Mouse (Mus musculus) T-helper 17 cell (primary cell): ENCODE measurements around the gene Nfic.

Experiments
- in situ Hi-C, 2 experiments: fragments of 300-600 bp; cut with MboI, MseI; formaldehyde crosslinking; loops; 1 replicate in 1 of 2; 2 replicates in 1 of 2; pipeline ENCODE4 v1.15.1; 2025; ENCODE audit warnings: high pct_unique_total_duplicates in 2 of 2

The Nfic gene

DNA sequence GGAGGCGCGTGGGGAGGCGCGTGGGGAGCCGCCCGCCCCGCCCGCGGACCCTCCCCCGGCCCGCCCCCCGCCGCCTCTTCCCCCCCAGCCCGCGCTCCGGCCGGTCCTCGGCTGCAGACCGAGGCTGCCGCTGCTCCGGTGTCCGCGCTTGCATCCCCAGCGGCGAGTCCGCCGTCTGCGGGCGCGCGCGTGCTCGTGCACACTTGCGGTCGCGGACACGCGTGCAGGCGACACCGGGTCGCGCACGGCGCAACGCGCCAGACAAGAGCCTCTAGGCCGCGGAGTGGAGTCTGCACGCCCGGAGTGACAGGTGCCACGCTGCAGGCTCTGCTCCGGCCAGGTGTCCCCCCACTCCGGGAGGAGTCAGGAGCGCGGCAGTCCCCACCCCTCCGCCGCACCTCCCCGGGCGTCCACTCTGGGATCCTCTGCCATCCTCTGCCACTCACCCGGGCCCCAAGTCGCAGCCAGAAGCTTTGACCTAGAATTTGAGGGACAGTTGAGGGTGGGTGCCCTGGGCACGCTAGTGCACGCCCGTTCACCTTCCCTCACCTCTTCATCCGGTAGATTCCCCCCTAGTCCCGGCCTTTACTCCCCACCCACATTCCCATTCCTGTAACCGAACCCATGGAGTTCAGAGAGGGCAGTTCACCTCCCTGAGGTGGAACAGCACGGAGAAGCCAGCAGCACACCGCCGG is 24.5 kb downstream of the Nfic start:
- in situ Hi-C loops, result no loop called here

DNA sequence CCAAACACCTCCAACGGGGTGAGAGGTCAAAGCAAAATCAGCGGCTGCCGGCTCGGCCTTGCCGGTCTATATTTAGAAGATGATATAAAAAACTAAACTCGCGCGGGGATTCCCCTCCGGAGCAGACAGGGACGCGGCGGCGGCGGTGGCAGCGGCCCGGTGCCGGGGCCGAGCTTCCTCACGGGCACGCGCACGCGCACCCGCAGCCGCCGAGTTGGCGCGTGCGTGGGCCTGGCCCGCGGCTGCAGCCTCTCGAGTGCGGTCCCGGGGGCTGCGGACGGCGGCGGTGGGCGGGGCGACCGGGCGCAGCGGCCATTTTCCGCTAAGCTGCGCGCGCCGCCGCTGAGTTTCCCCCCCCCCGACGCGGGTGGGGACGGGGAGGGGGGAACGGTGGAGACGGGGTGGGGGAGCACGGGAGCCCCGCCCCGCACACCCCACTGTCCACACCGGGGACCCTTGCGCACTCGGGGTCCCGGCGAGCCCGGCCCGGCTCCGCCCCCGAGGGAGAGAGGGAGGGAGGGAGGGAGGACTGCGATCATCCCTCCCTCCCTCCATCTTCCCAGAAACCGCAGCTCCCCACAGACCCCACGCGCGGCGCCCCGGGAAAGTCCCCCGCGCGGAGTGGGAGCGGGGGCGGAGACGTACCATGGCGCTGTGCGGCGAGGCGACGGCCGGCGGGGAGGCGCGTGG is 25.1 kb downstream of the Nfic start:
- in situ Hi-C loops, result no loop called here

DNA sequence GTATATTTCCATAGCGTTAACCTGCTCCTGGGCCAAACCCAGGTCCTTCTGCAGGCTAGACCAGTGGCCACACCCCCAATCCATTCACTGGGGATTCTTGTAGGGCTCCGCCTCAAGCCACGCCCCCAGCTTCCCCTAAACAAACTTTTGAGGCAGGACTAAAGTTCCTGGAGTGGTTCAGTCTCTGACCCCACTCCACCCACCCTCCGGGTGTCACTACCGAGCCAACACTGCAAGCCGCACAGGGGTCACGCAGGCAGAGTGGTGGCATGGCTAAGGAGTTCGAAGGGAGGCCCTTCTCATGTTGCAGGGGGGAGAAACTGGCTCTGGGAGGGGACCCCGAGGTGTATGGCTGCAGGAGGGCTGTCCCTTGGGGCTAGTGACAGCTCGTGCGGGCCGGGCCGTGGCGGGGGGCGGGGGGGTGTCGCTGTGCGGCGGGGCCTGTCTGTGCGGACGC is 25.8 kb downstream of the Nfic start:
- in situ Hi-C loops, result loop anchor here in 1 of 2 experiments (5.0 kb wide), 1 partner anchor 97 kb away; no protein-coding TSS in a partner anchor

DNA sequence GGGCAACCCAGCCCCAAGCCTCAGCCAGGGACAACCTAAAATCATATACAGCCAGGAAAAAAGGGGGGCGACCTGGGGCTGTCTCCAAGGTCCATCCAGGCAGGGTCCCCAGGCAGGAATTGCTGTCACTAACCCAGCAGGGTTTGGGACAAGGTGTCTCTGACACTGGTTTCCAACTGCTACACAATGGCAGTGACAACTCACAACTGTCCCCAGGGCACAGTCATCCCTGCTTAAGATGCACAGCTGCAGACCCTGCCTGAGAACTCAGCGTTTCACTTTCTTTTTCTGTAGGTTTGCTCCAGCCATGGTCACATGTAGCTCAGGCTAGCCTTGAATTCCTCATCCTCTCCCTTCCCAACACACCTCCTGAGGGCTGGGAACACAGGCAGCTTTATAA is 26.3 kb downstream of the Nfic start:
- in situ Hi-C loops, result loop anchor here in 1 of 2 experiments (5.0 kb wide), 1 partner anchor 97 kb away; no protein-coding TSS in a partner anchor

DNA sequence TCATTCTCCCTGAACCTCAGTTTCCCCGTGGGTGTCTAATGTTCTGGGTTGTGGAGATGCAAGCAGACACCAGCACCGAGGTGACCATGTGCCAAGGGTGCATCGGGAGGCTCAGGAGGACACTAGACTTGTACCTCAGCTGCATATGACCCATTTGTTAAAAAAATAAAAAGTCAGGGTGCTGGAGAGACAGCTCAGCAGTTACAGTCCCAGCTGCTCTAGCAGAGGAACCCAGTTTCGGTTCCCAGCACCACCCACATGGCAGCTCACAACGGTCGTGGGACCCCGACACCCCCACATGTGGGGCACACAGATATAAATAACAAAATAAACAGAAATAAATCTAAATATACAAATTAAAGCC is 26.9 kb downstream of the Nfic start:
- in situ Hi-C loops, result loop anchor here in 1 of 2 experiments (5.0 kb wide), 1 partner anchor 96 kb away; no protein-coding TSS in a partner anchor

DNA sequence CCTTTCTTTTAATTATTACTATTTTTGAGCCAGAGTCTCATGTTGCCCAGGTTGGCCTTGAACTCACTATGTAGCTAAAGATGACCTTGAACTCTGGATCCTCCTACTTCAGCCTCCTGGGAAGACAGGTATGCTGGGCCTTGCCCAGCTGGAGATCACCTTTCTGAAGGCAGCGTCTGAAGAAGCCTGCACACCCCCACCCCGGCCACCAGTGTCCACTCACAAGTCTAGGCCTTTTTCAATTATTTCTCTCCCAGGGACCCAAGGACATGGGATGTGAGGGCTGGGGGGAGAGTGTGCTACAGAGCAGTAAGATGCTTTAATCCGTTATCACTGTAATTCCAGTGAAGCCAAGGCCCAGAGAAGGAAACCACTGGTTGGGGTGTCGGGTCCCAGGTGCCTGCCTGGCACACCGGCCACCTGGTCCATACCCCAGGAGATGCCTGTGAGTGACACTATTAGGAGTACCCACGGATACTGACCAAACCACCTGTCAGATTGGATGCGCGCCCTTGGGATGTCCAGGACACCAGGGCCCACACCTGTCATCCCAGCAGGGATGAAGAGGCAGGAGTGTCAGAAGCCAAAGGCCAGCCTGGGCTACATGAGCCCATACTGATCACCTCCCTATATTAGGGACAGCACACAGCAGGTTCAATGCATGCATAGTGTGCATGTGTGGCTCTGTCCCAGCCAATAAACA is 27.5 kb downstream of the Nfic start:
- in situ Hi-C loops, result loop anchor here in 1 of 2 experiments (5.0 kb wide), 1 partner anchor 96 kb away; no protein-coding TSS in a partner anchor

DNA sequence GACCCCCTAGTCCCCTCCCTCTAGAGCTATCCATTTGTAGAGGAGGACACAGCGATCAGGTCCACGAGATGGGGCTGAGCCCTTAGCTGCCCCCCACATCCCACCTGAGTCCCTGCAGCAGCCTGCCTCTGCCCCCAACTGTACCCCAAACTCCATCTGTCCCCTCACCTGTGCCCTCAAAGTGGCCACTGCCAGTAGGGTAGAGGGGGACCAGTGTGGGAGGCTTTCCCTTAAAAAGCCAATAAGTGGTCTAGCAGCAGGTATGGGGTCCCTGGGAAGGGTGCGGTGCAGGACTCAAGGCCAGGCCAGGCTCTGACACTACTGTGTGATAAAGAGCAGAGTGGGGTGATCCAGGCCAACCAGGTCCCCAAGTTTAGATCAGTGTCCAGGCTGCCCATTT is 28.1 kb downstream of the Nfic start:
- in situ Hi-C loops, result loop anchor here in 1 of 2 experiments (5.0 kb wide), 1 partner anchor 95 kb away; no protein-coding TSS in a partner anchor

DNA sequence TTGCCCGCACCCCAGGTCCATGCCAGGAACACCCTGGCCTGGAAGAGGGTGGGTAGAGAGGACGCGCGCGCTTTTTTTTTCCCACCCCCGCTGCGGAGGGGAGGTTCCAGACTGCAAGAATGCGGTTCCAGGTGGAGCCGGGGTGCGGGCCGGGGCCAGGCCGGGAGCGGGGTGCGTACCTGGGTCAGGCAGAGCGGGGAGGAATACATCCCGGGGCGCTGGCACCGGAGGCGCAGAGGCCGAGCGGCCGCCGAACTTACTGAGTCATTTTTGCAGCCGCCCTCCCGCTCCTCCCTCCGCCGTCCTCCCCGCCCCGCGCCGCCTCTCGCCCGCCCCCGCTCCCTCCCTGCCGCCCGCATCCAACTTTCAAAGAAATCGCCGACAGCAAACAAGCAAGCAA is 28.5 kb downstream of the Nfic start:
- in situ Hi-C loops, result loop anchor here in 1 of 2 experiments (5.0 kb wide), 1 partner anchor 95 kb away; no protein-coding TSS in a partner anchor

DNA sequence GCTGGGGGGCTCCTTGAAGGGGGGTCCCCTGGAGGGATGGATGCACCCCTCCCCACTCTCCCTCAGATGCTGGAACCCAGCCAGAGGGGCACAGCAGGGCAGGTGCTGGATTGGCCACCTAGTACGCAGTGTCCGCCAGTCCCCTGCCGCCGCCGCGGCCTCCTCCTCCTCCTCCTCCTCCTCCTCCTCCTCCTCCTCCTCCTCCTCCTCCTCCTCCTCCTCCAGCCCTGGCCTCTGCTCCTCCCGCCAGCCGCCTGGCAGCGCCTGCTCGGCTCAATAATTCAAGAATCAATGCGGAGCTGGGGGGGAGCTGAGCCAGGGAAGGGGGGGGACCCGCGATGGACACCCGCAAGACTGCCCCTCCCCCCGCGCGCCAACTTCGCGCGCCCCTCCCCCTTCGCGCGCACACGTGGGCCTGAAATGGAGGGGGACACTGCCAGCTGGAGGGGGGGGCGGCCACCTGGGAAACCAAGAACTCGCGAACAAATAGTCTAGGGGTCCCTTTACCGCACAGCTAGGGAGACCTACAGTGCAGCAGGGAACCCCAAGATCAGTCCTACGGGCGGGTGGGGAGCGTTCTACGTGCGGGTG is 29.3 kb downstream of the Nfic start:
- in situ Hi-C loops, result loop anchor here in 1 of 2 experiments (5.0 kb wide), 1 partner anchor 94 kb away; no protein-coding TSS in a partner anchor

DNA sequence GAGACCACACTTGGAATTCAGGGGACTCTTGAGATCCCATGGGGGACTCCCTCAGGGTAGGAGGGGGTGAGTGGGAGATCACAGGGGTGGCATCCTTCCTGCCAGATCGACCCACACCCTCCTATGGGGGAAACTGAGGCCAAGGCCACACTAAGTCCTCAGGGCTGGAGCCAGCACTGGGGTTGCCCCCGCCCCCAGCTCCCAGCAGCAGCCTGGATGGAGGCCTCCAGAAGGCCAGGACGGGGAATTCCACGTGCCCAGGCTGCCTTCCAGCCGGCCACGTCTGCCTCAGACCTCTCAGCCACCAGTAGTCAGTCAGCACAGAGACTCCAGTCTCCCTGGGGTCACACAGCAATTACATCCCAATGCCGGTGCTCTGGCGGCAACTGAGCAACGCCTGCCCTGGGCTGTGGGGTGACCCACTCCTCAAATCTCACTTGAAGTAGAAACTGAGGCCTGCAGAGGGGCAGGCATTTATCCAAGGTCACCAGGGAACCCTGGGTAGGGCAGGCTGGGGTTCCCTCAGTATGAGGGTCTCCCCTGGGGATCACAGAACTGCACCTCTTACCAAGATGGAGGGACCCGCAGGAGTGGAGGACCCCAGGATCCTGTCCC is 30.1 kb downstream of the Nfic start:
- in situ Hi-C loops, result loop anchor here in 1 of 2 experiments (5.0 kb wide), 1 partner anchor 93 kb away; no protein-coding TSS in a partner anchor

DNA sequence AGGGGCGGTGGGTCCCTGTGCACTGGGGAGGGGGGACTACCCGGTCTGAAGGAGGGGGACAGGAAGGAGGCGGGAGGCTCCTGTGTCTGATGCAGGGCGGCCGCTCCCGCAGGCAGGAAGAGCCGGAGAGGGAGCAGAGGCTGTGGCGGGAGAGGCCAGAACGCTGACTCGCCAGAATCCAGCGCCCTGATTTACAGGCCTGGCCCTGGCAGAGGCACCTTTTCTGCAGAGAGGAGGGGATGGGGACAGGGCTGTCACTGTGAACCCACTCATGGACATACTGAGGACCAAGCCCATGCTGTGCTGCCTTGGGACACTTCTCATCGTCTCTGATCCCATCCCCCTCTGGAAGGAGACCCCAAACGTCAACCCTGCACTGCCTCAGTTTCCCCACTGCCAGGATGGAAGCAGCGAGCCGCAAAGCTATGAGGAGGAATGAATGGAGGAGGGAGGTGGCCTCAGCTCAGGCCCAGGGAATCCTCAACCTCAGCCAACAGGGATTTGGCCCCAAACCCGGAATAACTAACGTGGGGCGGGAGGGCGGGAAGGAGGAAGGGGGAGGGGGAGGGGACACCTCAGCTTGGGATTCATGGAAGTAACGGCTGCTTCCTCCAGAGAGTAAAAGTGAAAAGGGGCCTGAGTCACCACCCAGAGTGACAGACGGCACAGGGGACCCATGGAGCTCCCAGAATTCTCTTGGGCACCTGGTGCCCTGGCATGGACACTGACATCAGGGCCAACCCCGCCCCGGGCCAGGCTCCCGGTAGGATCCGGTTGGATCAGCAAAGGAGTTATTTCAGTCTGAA is 31.0 kb downstream of the Nfic start:
- in situ Hi-C loops, result loop anchor here in 1 of 2 experiments (5.0 kb wide), 1 partner anchor 92 kb away; no protein-coding TSS in a partner anchor

DNA sequence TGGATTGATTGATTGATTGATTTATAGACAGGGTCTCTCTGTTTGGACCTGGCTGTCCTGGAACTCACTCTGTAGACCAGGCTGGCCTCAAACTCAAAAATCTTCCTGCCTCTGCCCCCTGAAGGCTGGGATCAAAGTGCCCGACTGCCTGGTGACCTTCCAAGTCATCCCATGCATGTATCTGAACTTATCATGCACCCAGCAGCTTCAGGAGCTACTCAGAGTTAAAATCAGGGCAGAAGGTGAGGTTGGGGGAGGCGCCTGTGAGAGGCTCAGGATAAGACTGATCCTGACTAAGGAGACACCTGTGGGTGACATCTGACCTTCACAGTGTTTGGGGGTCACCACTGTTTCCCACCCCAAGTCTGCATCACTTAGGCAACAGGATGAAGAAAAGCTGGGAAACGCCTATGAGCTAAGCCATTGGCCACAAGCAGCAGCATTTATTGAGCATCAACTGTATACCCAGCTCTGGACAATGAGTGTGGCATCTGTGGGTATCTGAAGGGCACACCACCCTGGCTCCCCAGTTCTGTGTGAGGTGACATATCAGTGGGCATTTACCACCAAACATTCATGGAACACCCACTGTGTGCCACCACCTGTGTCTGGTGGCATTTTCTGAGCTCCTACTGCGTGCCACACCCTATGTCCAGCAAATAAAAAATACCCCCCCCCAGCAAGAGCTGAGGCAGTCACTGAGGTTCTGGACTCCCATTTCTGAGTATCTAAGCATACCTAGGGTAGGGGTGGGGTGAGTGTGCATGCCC is 31.8 kb downstream of the Nfic start:
- in situ Hi-C loops, result no loop called here

DNA sequence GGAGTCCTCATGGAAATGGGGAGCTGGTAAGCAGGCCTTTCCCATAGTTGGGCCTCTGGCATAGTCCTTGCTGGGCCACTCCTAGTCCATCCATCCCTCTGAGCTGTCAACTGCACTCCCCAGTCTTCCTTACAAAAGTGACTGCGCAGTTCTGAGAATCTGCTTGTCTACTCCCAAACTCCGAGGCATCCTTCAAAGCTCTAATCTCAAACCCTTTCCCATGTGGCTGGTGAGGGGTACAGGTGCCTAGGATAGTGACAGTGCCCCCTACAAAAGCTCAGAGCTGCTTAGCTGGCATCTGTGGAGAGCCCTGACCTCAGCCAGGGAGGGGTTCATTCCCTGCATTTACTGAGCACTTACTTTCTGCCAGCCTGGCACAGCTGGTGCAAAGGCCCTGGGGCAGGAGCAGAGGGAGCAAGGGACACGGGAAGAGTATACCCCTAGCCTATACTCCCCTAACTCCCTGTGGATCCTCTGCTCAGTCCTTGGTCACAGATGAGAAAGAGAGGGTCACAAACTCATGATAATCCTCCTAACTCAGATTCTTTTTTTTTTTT is 32.7 kb downstream of the Nfic start:
- in situ Hi-C loops, result no loop called here

DNA sequence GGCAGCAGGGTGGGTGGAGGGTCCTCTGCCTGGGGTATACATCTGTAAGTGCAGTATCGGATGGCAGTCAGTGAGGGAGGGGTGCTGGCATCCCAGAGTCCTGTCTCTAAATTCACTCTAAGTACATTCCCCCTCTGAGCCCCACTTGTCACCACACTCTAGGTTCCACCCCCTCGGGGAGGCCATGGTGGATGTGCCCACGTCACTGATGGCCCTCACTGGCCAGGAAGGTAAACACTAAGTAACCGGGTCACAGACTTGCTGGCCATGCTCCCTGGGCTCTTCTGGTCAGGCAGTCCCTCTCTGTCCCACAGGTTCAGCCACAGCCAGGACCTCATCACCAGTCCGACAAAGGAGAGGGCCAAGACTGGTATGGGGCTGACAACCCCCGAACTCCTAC is 33.2 kb downstream of the Nfic start:
- in situ Hi-C loops, result no loop called here

DNA sequence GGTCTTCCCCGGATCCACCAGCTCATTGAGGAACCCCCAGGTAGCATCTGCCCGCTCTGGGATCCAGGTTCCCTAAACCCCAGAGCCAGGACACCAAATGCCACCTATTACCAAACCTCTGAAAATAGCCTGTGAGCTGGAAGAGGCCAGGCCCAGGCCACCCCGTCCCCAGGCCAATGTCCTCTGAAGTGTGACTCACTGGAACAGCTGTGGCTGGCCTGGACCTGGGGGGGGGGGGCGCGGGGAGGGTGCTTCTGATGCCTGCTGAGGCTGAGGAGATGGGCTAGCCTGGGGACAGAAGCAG is 33.7 kb downstream of the Nfic start:
- in situ Hi-C loops, result no loop called here

DNA sequence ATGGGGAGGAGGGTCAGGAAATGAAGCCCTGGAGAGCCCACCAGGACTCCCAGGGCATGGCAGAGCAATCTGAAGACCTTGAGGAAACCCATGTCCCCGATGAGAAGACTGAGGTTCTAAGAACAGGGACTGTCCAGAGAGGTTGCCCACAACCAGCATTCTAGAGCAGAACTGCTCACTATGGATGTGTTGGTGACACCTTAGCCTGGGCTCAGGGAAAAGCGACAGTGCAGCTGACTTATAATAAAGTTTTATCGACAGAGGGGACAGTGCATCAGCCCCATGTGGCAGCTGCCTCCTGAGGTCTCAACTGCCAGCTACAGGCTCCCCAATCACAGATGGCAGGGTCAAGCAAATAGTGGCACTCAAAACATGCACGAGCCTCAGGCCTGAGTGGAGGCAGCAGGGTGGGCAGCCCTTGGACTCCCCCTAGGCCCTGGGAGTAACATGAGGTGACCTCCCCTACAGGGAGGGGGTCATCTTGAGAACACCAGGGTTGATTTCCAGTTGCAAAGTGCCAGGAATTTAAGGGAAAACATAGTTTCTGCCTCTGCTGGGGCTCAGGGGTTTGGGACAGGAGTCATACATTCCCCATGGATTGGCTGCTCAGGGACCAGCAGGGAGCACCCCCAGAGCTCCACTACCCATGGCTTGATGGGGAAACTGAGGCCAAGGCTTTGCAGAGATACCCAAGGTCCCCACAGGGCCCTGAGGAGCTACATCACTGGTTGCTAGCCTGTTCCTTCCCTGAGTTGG is 34.2 kb downstream of the Nfic start:
- in situ Hi-C loops, result no loop called here

DNA sequence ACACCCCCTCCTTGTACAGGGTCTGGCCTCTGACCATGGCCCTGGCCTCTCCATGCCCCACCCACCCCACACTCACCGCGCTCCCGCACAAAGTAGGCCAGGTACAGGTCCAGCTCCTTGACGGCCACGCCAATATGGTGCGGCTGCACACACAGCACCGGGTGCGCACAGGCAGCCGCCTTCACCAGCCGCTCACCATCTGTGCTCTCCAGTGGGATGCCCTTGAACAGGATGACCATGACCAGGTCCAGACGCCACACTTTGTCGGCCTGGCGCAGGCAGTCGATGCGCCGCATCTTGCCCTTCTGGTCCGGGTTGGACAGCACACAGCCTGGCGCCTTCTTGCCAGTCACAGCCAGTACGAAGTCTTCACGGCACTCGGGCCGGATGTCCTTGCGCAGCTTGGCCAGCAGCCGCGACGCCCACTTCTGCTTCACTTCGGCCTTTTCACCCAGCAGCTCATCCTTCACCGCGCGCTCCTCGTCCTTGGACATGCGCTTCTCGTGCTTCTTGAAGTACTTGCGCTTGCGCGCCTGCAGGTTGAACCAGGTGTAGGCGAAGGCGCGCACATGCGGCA is 35.2 kb downstream of the Nfic start:
- in situ Hi-C loops, result no loop called here
